Mouse (Mus musculus) monocyte, adult 5-6 weeks (primary cell): ENCODE measurements at regions not wholly inside any gene's neighbourhood (a gene's known extent, or its start where the extent isn't known, plus 50 kb on each side); places are given as distances from the start of the nearest gene placed in this dataset.

Source experiments
- ATAC-seq: fragments of 153-309, 156-312 bp; replicated peaks from 2 replicates; pipeline ENCODE4 v1.8.0; 2017; ENCODE audit warnings: mild to moderate bottlenecking; ENCODE audit not compliant: low TSS enrichment, insufficient number of reproducible peaks, severe bottlenecking, poor library complexity, low FRiP score

- ATAC-seq: no peak
Observed at GRCm38 (mm10) chr1:184612880-184613279, 119.5 kb downstream of the Hlx start.

GRCm38 (mm10) chr1:184608938-184609337 is 123.5 kb downstream of the Hlx start:
- ATAC-seq: no peak

- ATAC-seq: no peak
Observed at GRCm38 (mm10) chr1:184608338-184608737, 124.1 kb downstream of the Hlx start.

GRCm38 (mm10) chr1:184606541-184606940 is 125.9 kb downstream of the Hlx start:
- ATAC-seq: no peak

- no peak for ATAC-seq
Observed at GRCm38 (mm10) chr1:184605666-184606065, 126.8 kb downstream of the Hlx start.

- ATAC-seq: no peak
Observed at GRCm38 (mm10) chr1:184603136-184603535, 129.3 kb downstream of the Hlx start.

- no peak for ATAC-seq
Observed at GRCm38 (mm10) chr1:184595449-184595848, 137.0 kb downstream of the Hlx start.

- ATAC-seq: no peak
Observed at GRCm38 (mm10) chr1:184590634-184591033, 141.8 kb downstream of the Hlx start.

GRCm38 (mm10) chr1:184589277-184589676 is 143.1 kb downstream of the Hlx start:
- no peak for ATAC-seq

- ATAC-seq: no peak
Observed at GRCm38 (mm10) chr1:184584505-184584874, 147.9 kb downstream of the Hlx start.

GRCm38 (mm10) chr1:184583751-184584504 is 148.5 kb downstream of the Hlx start:
- no peak for ATAC-seq

- ATAC-seq: no peak
Observed at GRCm38 (mm10) chr1:184579475-184579874, 152.9 kb downstream of the Hlx start.

GRCm38 (mm10) chr1:184576527-184576926 is 155.9 kb downstream of the Hlx start:
- ATAC-seq: no peak

- ATAC-seq: no peak
Observed at GRCm38 (mm10) chr1:184573325-184573724, 159.1 kb downstream of the Hlx start.

- ATAC-seq: no peak
Observed at GRCm38 (mm10) chr1:184570681-184571080, 161.7 kb downstream of the Hlx start.

- ATAC-seq: peak; percentile 42
Observed at GRCm38 (mm10) chr1:184562926-184563325, 169.5 kb downstream of the Hlx start.

- 0 out of 2 replicates have a peak, but pooled peaks have one; percentile 28 for ATAC-seq
Observed at GRCm38 (mm10) chr1:184562239-184562638, 170.2 kb downstream of the Hlx start.

GRCm38 (mm10) chr1:184559543-184559942 is 172.9 kb downstream of the Hlx start:
- ATAC-seq: no peak

GRCm38 (mm10) chr1:184553791-184554190 is 178.6 kb downstream of the Hlx start:
- ATAC-seq: no peak

- ATAC-seq: no peak
Observed at GRCm38 (mm10) chr1:184550491-184550890, 181.9 kb downstream of the Hlx start.
